8 mouse cellular contexts compared by ENCODE assay signal in genomic region chr1:192137291-192137925, GRCm38 (mm10). TPM values are rescaled to one million over a fixed set of nuclear protein-coding genes. Genes with fewer than 3 reads are reported as not detected.
A peak's percentile ranks its signal among the peaks of the same experiment; 100 is the strongest.
DNase-seq lines count a peak whose midpoint lies in the region; ATAC-seq and TF ChIP-seq lines count a peak whose summit lies in the region.

No protein-coding gene starts in this region.

- H3K27me3 ChIP-seq in liver, embryonic 11.5 days (replicated peaks; ENCODE audit: control insufficient read depth, insufficient read depth, low read length), result no peaks in the 10 kb centered on the region

- under 1% methylated on average over 56 of the region's 61 CpGs for WGBS in liver, embryonic 11.5 days
- WGBS in olfactory bulb, adult 2 months, result under 1% methylated on average over 54 of the region's 61 CpGs

- DNase-seq in frontal cortex, postnatal 36 days (ENCODE audit: low spot score in 2 of 2), result peak; percentile 27 to 32
- no peak for DNase-seq in frontal cortex, postnatal 25 days (ENCODE audit: low spot score in 2 of 2)
- DNase-seq in thymus, postnatal 4 days, result peak; percentile 63
- no peak for DNase-seq in thymus, postnatal 14 days
- peak; percentile 41 for DNase-seq in forelimb bud, embryonic 11.5 days (ENCODE audit: low read depth, low spot score)
- DNase-seq in liver, embryonic 11.5 days (ENCODE audit: low spot score), result no peak
- DNase-seq in cerebellum, adult 11 months, result no peak

- peak overlapping the region; percentile 84 for H3K27ac ChIP-seq in liver, embryonic 11.5 days (ENCODE audit: low read depth, low read length)
- peak overlapping the region; percentile 85 for H3K27ac ChIP-seq in olfactory bulb, adult 2 months (ENCODE audit: insufficient read depth, low read depth, low read length)

- H3K4me2 ChIP-seq in liver, embryonic 11.5 days, result peak overlapping the region; percentile 89

- TF ChIP-seq CTCF in olfactory bulb, adult 2 months (IDR thresholded peaks at IDR 0.05; ENCODE audit: insufficient read depth, low read depth, low read length), result no peak

- H3K9ac ChIP-seq in liver, embryonic 11.5 days (ENCODE audit: low read depth, low read length), result peak overlapping the region; percentile 90

- TF ChIP-seq POLR2A in olfactory bulb, adult 2 months (IDR thresholded peaks at IDR 0.05; ENCODE audit: insufficient read depth, low read depth, low read length), result peak; percentile 36; the same call in 1 of the 2 replicates

- no peaks in the 10 kb centered on the region for H3K9me3 ChIP-seq in liver, embryonic 11.5 days (ENCODE audit: control insufficient read depth, low read length)

- peak overlapping the region; percentile 78 for H3K4me3 ChIP-seq in liver, embryonic 11.5 days (ENCODE audit: low read depth, low read length)
- peak overlapping the region; percentile 85 for H3K4me3 ChIP-seq in olfactory bulb, adult 2 months (ENCODE audit: insufficient read depth, low read depth, low read length)

- H3K4me1 ChIP-seq in liver, embryonic 11.5 days (replicated peaks; ENCODE audit: control insufficient read depth, insufficient read depth, low read length), result peaks cover 12% of the 10 kb centered on the region
- no peaks in the 10 kb centered on the region for H3K4me1 ChIP-seq in olfactory bulb, adult 2 months (ENCODE audit: control insufficient read depth, insufficient read depth, low read length)

- H3K36me3 ChIP-seq in liver, embryonic 11.5 days (ENCODE audit: control insufficient read depth, insufficient read depth, low read length), result no peaks in the 10 kb centered on the region; the same call in 1 of the 2 replicates

- peak; percentile 39 for ATAC-seq in liver, embryonic 11.5 days (replicated peaks; ENCODE audit: low FRiP score)

RNA-seq across cellular contexts. Expression of gene Rcor3, which starts 0.5 kb away (rescaled TPM):
- 14.8 and 15.0 TPM in 2 replicates for polyA plus RNA-seq in liver, embryonic 11.5 days (2014; fragmentation: Nextera tagmentation; extraction: Ambion mirVana)
- not detected in 2 replicates for polyA plus RNA-seq in olfactory bulb, adult 2 months (2012; ENCODE audit: insufficient read depth, insufficient read length, low replicate concordance, missing spikeins)

RNA-seq across cellular contexts. Expression of gene Traf5, which starts 45.0 kb away (rescaled TPM):
- 10.6 and 15.5 TPM in 2 replicates for polyA plus RNA-seq in liver, embryonic 11.5 days (2014; fragmentation: Nextera tagmentation; extraction: Ambion mirVana)
- polyA plus RNA-seq in olfactory bulb, adult 2 months (2012; ENCODE audit: insufficient read depth, insufficient read length, low replicate concordance, missing spikeins), result not detected in 2 replicates

RNA-seq across cellular contexts. Expression of gene Kcnh1, which starts 53.2 kb away (rescaled TPM):
- polyA plus RNA-seq in liver, embryonic 11.5 days (2014; fragmentation: Nextera tagmentation; extraction: Ambion mirVana), result 0.03 and 0.04 TPM in 2 replicates
- 88.6 TPM in 1 of 2 replicates, not detected in the other for polyA plus RNA-seq in olfactory bulb, adult 2 months (2012; ENCODE audit: insufficient read depth, insufficient read length, low replicate concordance, missing spikeins)

Comparison
In these comparisons a context has a peak if more than half of its experiments do, and no peak if none do; other contexts are left out.
1. DNase-seq: peak in frontal cortex, postnatal 36 days (2 of 2), thymus, postnatal 4 days (single experiment) and forelimb bud, embryonic 11.5 days (single experiment); none in frontal cortex, postnatal 25 days (0 of 2), thymus, postnatal 14 days (single experiment), liver, embryonic 11.5 days (single experiment) and cerebellum, adult 11 months (single experiment).
2. RNA of gene Traf5, which starts 45.0 kb away (polyA plus RNA-seq): 10.6 to 15.5 TPM in liver, embryonic 11.5 days; not detected in olfactory bulb, adult 2 months; every median in the first group is over 10 times any median in the second.